Mouse (Mus musculus): ENCODE measurements around the gene Trhr2. TPM values are rescaled to one million over a fixed set of nuclear protein-coding genes. Genes with fewer than 3 reads are reported as not detected.
A peak's percentile ranks its signal among the peaks of the same experiment; 100 is the strongest.

Trhr2 gene
- polyA plus RNA-seq (2016; fragmentation: Nextera tagmentation; extraction: Ambion mirVana): not detected in 2 replicates

DNA sequence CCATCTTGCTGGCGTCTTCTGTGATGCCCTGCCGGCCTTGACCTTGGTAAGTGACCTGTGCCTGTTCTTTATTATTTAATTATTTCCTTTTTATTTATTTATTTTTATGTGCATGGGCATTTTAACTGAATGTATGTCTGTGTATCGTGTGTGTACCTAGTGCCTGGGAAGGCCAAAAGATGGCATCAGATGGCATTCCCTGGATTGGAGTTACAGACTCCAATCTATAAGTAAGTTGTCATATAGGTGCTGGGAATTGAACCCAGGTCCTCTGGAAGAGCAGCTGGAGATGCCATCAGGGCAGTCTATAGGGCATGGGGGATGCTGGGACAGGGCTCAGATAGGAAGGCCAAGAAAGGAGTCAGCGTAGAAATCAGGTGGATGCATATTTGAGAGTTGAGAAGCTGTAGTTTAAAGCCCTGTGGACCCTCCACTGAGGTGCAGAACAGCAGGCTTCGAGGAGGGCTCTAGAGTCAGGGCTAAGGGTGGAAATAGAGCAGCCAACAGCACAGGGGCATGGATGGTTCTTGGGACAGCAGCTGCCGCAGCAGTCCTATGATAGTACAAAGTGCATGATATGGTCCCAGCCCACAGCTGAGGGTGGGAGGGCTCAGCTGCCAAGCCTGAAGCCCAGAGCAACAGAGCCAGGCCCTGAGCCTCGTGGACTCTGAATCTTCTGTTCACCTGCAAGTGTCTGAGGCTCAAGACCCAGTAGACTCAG, at the start of gene Trhr2:
Gene Trhr2 (minus strand): TSS at position 51 of the 721 bp plus-strand sequence.
- H3K27me3 ChIP-seq (ENCODE audit: low read depth, poor library complexity, severe bottlenecking): peaks cover 31% of the 10 kb centered on the region
- H3K36me3 ChIP-seq: no peaks in the 10 kb centered on the region
- H3K27ac ChIP-seq (replicated peaks): no peak within 1 kb of the TSS
- DNase-seq (ENCODE audit: low spot score): no peak
- no peaks in the 10 kb centered on the region for H3K4me1 ChIP-seq
- no peak within 1 kb of the TSS for H3K4me3 ChIP-seq
- 85% methylated on average over 7 of the region's 7 CpGs for WGBS
- H3K9me3 ChIP-seq (replicated peaks): no peaks in the 10 kb centered on the region

DNA sequence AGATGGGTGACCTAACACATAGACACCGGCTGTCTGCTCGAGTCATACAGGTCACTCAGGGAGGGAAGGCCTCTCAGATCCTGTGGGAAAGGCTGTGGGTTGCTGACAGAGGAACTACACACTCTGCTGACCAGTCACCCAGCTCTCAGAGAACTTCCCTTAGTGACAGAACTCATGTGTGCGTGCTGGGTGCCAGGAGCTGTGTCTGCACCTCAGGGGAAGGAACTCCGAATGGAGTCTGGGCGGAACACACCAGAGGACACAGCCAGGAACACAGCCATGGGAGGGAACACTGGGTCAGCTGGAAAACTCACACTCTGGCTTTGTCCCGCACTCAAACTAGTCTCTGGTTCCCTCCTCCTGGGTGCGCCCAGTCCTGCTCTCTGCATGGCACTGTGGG, 47.1 kb upstream of the Trhr2 start:
- no peak for DNase-seq (ENCODE audit: low spot score)
- no peak overlapping the region for H3K4me3 ChIP-seq
- H3K27ac ChIP-seq (replicated peaks): no peak overlapping the region
- H3K27me3 ChIP-seq (ENCODE audit: low read depth, poor library complexity, severe bottlenecking): no peaks in the 10 kb centered on the region
- H3K36me3 ChIP-seq: peaks cover 99% of the 10 kb centered on the region
- H3K9me3 ChIP-seq (replicated peaks): no peaks in the 10 kb centered on the region
- 96% methylated on average over 7 of the region's 7 CpGs for WGBS
- no peaks in the 10 kb centered on the region for H3K4me1 ChIP-seq

DNA sequence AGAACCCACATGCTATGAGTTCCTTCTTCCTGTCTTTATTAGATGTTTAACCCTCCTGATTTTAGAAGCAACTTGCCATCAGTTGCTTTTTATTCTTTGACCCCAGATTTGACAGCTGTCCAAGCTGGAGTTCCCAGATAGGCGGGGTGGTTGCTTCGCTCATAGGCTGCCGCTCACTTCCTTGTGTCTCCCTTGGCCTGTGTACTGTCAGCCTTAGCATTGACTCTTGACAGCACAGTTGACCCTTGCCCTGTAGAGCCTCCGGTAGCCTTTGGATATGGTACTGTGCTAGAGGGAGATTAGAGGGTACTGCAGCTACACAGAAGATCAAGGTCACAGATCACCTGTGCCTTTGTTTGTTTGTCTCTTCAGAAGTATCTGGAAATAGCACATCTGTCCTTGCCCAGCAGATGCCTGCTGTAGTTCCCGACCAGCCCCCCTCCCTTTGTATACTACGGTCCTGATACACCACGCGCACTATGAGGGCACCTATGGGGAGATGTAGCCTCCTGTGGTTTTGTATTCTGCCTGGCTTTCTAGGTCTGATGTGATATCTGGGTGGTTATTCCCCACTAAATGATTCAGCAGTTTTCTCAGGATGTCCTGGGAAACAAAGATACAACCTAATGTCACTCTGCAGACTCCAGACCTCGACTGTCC, 44.7 kb upstream of the Trhr2 start:
- Histone ChIP-seq H3K4me1 (no peaks in the 10 kb centered on the region), H3K27me3 (ENCODE audit: low read depth, poor library complexity, severe bottlenecking) (no peaks in the 10 kb centered on the region), H3K27ac (replicated peaks) (no peak overlapping the region), H3K9me3 (replicated peaks) (no peaks in the 10 kb centered on the region), H3K4me3 (no peak overlapping the region), H3K36me3 (peaks cover 99% of the 10 kb centered on the region)
- WGBS: 90% methylated on average over 9 of the region's 9 CpGs
- no peak for DNase-seq (ENCODE audit: low spot score)

DNA sequence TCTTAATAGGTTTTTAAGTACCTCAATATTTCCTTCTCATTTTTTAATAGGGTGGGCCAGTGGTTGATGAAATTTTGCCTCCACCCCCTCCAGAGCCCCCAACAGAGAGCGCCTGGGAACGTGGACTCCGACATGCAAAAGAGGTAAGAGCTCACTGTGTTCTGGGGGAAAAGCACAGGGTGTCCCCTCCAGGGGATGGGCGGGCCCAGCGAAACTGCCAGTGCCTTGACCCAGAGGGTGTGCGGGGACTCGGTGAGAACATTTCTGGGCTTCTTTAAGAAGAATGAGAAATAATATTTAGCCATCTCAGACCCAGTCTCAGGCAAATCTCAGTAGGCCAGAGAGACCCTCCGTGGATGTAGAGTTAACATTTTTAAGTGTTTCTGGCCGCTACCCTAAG, 37.6 kb upstream of the Trhr2 start:
- DNase-seq (ENCODE audit: low spot score): no peak
- no peaks in the 10 kb centered on the region for H3K9me3 ChIP-seq (replicated peaks)
- no peaks in the 10 kb centered on the region for H3K27me3 ChIP-seq (ENCODE audit: low read depth, poor library complexity, severe bottlenecking)
- no peaks in the 10 kb centered on the region for H3K4me1 ChIP-seq
- peaks cover 95% of the 10 kb centered on the region for H3K36me3 ChIP-seq
- WGBS: 92% methylated on average over 9 of the region's 9 CpGs
- H3K4me3 ChIP-seq: no peak overlapping the region
- no peak overlapping the region for H3K27ac ChIP-seq (replicated peaks)

DNA sequence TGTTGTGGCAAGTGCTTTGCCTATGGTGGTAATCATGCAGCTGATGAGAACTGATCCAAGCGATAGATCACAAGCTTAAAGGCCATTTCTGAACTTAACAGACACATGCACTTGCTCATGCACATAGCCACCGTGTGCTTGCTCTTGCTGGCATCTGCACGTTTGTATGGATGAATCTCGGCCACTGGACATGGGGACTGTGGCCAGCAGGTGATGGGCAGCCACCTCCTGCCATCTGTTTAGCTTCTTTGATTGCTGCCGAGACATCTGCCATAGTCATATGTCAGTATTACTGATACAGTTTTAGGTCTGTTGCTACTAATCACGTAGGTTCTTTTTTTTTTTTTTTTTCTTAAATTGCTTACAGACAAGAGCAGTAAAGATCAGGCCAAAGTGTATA, 34.7 kb upstream of the Trhr2 start:
- Histone ChIP-seq H3K9me3 (replicated peaks) (no peaks in the 10 kb centered on the region), H3K27ac (replicated peaks) (no peak overlapping the region), H3K36me3 (peaks cover 93% of the 10 kb centered on the region), H3K4me1 (no peaks in the 10 kb centered on the region), H3K27me3 (ENCODE audit: low read depth, poor library complexity, severe bottlenecking) (no peaks in the 10 kb centered on the region), H3K4me3 (no peak overlapping the region)
- WGBS: 95% methylated on average over 6 of the region's 6 CpGs
- DNase-seq (ENCODE audit: low spot score): no peak

DNA sequence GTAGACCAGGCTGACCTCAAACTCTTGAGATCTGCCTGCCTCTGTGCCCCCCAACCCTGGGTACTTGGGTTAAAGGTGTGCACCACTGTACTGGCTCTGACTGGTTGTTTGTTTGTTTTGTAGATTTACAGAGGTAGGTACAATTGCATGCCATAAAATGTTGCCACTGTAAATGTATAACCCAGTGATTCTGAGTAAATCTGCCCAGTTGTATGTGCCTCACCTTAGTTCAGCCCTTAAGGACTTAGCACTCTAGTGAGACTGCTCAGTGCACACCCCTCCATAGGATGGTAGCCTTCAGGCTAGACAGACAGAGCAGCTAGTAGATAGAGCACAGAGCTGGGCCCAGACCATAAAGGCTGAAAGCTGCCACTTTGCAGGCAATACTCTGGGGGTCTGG, 33.2 kb upstream of the Trhr2 start:
- Histone ChIP-seq H3K36me3 (peaks cover 92% of the 10 kb centered on the region), H3K27me3 (ENCODE audit: low read depth, poor library complexity, severe bottlenecking) (no peaks in the 10 kb centered on the region), H3K27ac (replicated peaks) (no peak overlapping the region), H3K4me1 (no peaks in the 10 kb centered on the region), H3K4me3 (no peak overlapping the region), H3K9me3 (replicated peaks) (no peaks in the 10 kb centered on the region)
- no peak for DNase-seq (ENCODE audit: low spot score)

DNA sequence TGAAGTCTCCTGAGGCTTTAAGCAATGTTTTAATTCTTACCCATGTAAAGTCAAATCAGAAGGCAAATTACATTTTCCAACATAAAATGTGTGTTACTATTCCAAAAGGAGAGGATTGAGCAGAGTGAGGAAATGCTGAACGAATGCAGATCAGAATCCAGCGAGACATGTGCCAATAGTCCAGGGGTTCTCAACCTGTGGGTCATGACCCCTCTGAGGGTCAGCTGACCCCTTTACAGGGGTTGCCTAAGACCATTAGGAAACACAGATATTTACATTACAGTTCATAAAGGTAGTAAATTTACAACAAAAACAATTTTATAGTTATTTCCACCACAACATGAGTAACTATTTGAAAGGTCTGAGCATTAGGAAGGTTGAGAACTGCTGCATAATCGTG, 30.2 kb upstream of the Trhr2 start:
- H3K4me3 ChIP-seq: no peak overlapping the region
- H3K27ac ChIP-seq (replicated peaks): no peak overlapping the region
- DNase-seq (ENCODE audit: low spot score): no peak
- WGBS: 87% methylated on average over 3 of the region's 3 CpGs
- no peaks in the 10 kb centered on the region for H3K9me3 ChIP-seq (replicated peaks)
- no peaks in the 10 kb centered on the region for H3K27me3 ChIP-seq (ENCODE audit: low read depth, poor library complexity, severe bottlenecking)
- peaks cover 97% of the 10 kb centered on the region for H3K36me3 ChIP-seq
- H3K4me1 ChIP-seq: no peaks in the 10 kb centered on the region

DNA sequence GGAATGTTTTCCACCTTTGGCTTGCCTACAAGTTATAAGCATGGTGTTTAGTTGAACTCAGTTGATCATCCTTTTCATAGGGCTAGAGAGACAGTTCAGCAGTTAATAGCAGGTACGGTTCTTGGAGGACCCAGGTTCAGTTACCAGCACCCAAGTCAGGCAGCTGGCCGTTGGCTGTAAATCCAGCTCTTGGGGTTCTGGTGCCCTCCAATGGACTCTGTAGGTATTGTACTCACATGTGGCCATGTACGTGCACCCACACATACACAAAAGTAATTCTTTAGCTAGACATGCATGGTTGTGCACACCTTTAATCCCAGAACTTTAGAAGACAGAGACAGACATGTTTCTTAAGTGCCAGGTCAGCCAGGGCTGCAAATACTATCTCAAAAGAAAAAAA, 28.8 kb upstream of the Trhr2 start:
- DNase-seq (ENCODE audit: low spot score): no peak
- no peaks in the 10 kb centered on the region for H3K27me3 ChIP-seq (ENCODE audit: low read depth, poor library complexity, severe bottlenecking)
- no peak overlapping the region for H3K27ac ChIP-seq (replicated peaks)
- H3K4me1 ChIP-seq: no peaks in the 10 kb centered on the region
- H3K4me3 ChIP-seq: no peak overlapping the region
- H3K36me3 ChIP-seq: peaks cover 97% of the 10 kb centered on the region
- H3K9me3 ChIP-seq (replicated peaks): no peaks in the 10 kb centered on the region
- 91% methylated on average over 3 of the region's 3 CpGs for WGBS

DNA sequence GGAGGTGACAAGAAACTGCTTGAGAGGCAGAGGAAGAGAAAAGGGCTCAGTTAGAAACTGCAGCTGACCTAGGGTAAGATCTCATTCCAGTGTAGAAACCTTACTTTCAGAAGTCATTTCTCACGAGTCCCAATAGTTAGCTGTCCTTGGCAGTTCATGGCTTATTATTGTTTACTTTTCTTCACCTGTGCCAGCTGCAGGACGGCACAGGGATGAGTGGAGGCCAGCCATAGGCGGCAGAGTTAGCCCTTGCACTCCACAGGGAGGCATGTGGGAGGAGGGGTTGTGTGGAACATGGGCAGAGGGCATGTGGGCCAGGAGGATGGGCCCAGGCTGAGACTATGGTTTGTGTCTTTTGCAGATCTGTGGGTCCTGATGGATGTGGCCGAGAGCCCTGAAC, 22.5 kb upstream of the Trhr2 start:
- no peak overlapping the region for H3K4me3 ChIP-seq
- peaks cover 6% of the 10 kb centered on the region for H3K4me1 ChIP-seq
- H3K36me3 ChIP-seq: peaks cover 93% of the 10 kb centered on the region
- no peak overlapping the region for H3K27ac ChIP-seq (replicated peaks)
- H3K27me3 ChIP-seq (ENCODE audit: low read depth, poor library complexity, severe bottlenecking): no peaks in the 10 kb centered on the region
- H3K9me3 ChIP-seq (replicated peaks): no peaks in the 10 kb centered on the region
- WGBS: 82% methylated on average over 4 of the region's 4 CpGs
- no peak for DNase-seq (ENCODE audit: low spot score)

DNA sequence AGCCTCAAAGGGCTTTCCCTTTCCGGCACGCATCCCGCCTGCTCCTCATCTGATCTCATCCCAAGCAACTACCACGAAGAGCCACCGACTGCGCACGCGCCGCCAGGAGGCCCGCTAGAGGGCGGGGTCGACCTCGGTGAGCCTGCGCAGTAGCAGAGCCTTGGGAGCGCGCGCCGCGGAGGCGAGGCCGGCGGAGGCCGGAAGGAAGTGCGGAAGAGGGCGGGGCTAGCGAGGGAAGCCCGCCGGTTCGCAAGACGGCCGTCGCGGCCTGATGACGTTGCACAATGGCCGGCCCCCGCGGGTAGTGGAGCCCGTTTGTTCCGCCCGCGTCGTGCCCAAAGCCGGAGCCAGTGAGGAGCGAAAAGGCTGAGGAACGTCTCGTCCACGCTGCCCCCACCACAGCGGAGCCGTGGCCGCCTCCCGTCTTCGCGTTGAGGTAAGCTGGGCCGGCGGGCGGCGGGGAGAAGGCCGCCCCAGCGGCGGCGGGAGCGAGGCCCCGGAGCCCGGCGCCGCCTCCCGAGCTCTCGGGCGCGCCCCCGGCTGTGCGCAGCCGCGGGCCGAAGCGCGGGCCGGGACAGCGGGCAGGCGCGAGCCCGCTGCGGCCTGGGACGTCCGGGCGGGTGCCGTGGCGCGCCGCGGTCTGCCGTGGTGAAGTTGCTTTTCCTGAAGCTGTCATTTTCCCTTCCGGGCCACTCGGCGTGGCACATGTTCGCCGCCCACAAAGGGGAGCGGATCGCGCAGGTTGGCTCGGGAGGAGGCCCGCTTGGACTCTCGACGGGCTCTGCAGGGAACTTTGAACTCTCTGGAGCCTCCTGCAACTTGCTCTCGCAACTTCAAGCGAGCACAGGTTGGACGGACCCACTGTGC, 16.1 kb upstream of the Trhr2 start, which contains the start of gene Zc3h18:
Gene Zc3h18 (plus strand): TSS at position 245 of the 867 bp plus-strand sequence.
- H3K27me3 ChIP-seq (ENCODE audit: low read depth, poor library complexity, severe bottlenecking): no peaks in the 10 kb centered on the region
- peak; percentile 100 for DNase-seq (ENCODE audit: low spot score)
- H3K9me3 ChIP-seq (replicated peaks): no peaks in the 10 kb centered on the region
- H3K4me1 ChIP-seq: peaks cover 25% of the 10 kb centered on the region
- H3K27ac ChIP-seq (replicated peaks): peak within 1 kb of the TSS; percentile 95
- under 1% methylated on average over 101 of the region's 107 CpGs for WGBS
- H3K4me3 ChIP-seq: peak within 1 kb of the TSS; percentile 89
- peaks cover 35% of the 10 kb centered on the region for H3K36me3 ChIP-seq

DNA sequence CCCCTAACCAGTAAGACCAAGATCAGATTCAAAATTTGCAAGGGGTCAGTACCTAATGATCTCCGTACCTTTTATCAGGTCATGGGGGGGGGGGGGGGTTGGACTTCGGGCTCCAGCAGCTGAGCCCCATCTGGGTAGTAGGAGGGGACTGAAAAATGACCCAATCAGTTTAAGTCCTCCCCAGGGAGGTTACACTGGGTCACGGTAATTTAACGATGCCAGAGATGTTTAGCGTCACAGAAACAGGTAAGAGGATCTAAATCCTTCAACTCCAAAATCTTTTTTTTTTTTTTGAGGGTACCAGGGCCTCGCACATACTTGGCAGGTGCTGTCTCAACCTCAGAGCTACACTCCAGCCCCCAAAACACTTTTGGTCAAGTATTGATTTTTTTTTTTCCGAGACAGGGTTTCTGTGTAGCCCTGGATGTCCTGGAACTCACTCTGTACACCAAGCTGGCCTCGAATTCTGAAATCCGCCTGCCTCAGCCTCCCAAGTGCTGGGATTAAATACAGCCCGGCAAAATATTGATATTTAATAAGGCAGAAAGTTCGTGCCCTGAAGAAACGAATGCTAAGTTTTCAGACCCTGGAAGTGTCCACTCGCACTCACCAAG, 15.3 kb upstream of the Trhr2 start:
- Histone ChIP-seq H3K27me3 (ENCODE audit: low read depth, poor library complexity, severe bottlenecking) (no peaks in the 10 kb centered on the region), H3K4me1 (peaks cover 23% of the 10 kb centered on the region), H3K27ac (replicated peaks) (peak overlapping the region; percentile 95), H3K36me3 (peaks cover 28% of the 10 kb centered on the region), H3K9me3 (replicated peaks) (no peaks in the 10 kb centered on the region), H3K4me3 (peak overlapping the region; percentile 89)
- no peak for DNase-seq (ENCODE audit: low spot score)
- 33% methylated on average over 13 of the region's 13 CpGs for WGBS

DNA sequence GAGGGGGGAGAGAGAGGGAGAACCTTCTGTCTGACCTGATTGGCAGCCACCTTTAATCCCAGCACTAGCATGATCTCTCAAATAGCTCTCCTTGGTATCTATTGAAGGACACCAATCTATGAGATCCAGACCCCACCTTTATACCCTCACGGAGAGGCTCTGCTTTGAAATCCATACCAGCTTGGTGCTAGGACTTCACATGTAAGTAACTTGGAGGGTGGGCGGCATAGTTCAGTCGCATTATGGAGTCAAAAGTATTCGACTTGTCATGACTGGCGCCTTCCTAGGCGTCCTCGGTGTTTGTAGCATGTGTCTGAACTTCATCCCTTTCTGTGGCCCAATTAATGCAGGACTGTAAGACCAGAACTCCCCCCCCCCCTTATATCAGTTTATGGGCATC, 14.8 kb upstream of the Trhr2 start:
- Histone ChIP-seq H3K27ac (replicated peaks) (0 out of 2 replicates have a peak overlapping the region, but pooled peaks have one; percentile 95), H3K36me3 (peaks cover 22% of the 10 kb centered on the region), H3K27me3 (ENCODE audit: low read depth, poor library complexity, severe bottlenecking) (no peaks in the 10 kb centered on the region), H3K4me1 (peaks cover 23% of the 10 kb centered on the region), H3K9me3 (replicated peaks) (no peaks in the 10 kb centered on the region), H3K4me3 (peak overlapping the region; percentile 89)
- 93% methylated on average over 7 of the region's 7 CpGs for WGBS
- DNase-seq (ENCODE audit: low spot score): no peak
